Mouse (Mus musculus): ENCODE data around the gene Izumo1. TPM values are rescaled to one million over a fixed set of nuclear protein-coding genes. Genes with fewer than 3 reads are reported as not detected.

Gene Izumo1
- polyA plus RNA-seq (2015; fragmentation: Nextera tagmentation; extraction: Ambion mirVana), result 0.08 and 0.09 TPM in 2 replicates

GRCm38 (mm10) chr7:45621443-45621842 lies at the start of gene Izumo1:
Izumo1 (plus strand) TSS chr7:45621811.
- 30% methylated on average over 9 of the region's 9 CpGs for WGBS

GRCm38 (mm10) chr7:45571966-45572365 lies 49.6 kb upstream of the Izumo1 start:
- Histone ChIP-seq H3K27me3 (no peaks in the 10 kb centered on the region), H3K4me3 (no peak overlapping the region), H3K4me2 (peak overlapping the region; percentile 72; the same call in 1 of the 2 replicates), H3K27ac (replicated peaks) (no peak overlapping the region), H3K9me3 (no peaks in the 10 kb centered on the region), H3K36me3 (no peaks in the 10 kb centered on the region), H3K4me1 (replicated peaks) (peaks cover 32% of the 10 kb centered on the region), H3K9ac (no peak overlapping the region)
- 56% methylated on average over 1 of the region's 1 CpGs for WGBS
- ATAC-seq (ENCODE audit: low FRiP score, low read depth), result no peak

More at GRCm38 (mm10) chr7:45621443-45621842, at the start of gene Izumo1:
- no peak within 1 kb of the TSS for H3K4me3 ChIP-seq
- no peak within 1 kb of the TSS for H3K27ac ChIP-seq (replicated peaks)
- H3K9ac ChIP-seq, result no peak within 1 kb of the TSS
- no peak for ATAC-seq (ENCODE audit: low FRiP score, low read depth)
- H3K9me3 ChIP-seq, result no peaks in the 10 kb centered on the region
- H3K27me3 ChIP-seq, result peaks cover 30% of the 10 kb centered on the region
- no peaks in the 10 kb centered on the region for H3K36me3 ChIP-seq
- H3K4me2 ChIP-seq, result peak within 1 kb of the TSS; percentile 13; the same call in 1 of the 2 replicates
- H3K4me1 ChIP-seq (replicated peaks), result peaks cover 7% of the 10 kb centered on the region

GRCm38 (mm10) chr7:45573954-45574353 lies 47.7 kb upstream of the Izumo1 start:
- Histone ChIP-seq H3K36me3 (no peaks in the 10 kb centered on the region), H3K4me3 (no peak overlapping the region), H3K9me3 (no peaks in the 10 kb centered on the region), H3K4me1 (replicated peaks) (peaks cover 16% of the 10 kb centered on the region), H3K27ac (replicated peaks) (no peak overlapping the region), H3K4me2 (no peak overlapping the region), H3K9ac (no peak overlapping the region), H3K27me3 (no peaks in the 10 kb centered on the region)
- ATAC-seq (ENCODE audit: low FRiP score, low read depth), result no peak
- WGBS, result 85% methylated on average over 8 of the region's 8 CpGs

GRCm38 (mm10) chr7:45574472-45575379 lies 46.9 kb upstream of the Izumo1 start:
- Histone ChIP-seq H3K9me3 (no peaks in the 10 kb centered on the region), H3K27ac (replicated peaks) (no peak overlapping the region)
- 86% methylated on average over 15 of the region's 15 CpGs for WGBS

GRCm38 (mm10) chr7:45585923-45586322 lies 35.7 kb upstream of the Izumo1 start:
- H3K27me3 ChIP-seq, result no peaks in the 10 kb centered on the region
- H3K4me1 ChIP-seq (replicated peaks), result peaks cover 9% of the 10 kb centered on the region
- H3K9me3 ChIP-seq, result no peaks in the 10 kb centered on the region
- H3K4me3 ChIP-seq, result no peak overlapping the region
- H3K27ac ChIP-seq (replicated peaks), result no peak overlapping the region
- ATAC-seq (ENCODE audit: low FRiP score, low read depth), result no peak
- no peak overlapping the region for H3K9ac ChIP-seq
- WGBS, result 92% methylated on average over 6 of the region's 6 CpGs
- no peak overlapping the region for H3K4me2 ChIP-seq
- peaks cover 16% of the 10 kb centered on the region; the same call in 1 of the 2 replicates for H3K36me3 ChIP-seq

More at GRCm38 (mm10) chr7:45574472-45575379, 46.9 kb upstream of the Izumo1 start:
- no peaks in the 10 kb centered on the region for H3K27me3 ChIP-seq
- H3K9ac ChIP-seq, result no peak overlapping the region
- ATAC-seq (ENCODE audit: low FRiP score, low read depth), result no peak
- no peak overlapping the region for H3K4me2 ChIP-seq
- no peak overlapping the region for H3K4me3 ChIP-seq
- no peaks in the 10 kb centered on the region for H3K36me3 ChIP-seq
- peaks cover 15% of the 10 kb centered on the region for H3K4me1 ChIP-seq (replicated peaks)

- no peaks in the 10 kb centered on the region for H3K9me3 ChIP-seq
- peaks cover 11% of the 10 kb centered on the region; the same call in 1 of the 2 replicates for H3K36me3 ChIP-seq
- peaks cover 9% of the 10 kb centered on the region for H3K4me1 ChIP-seq (replicated peaks)
- H3K4me2 ChIP-seq, result 0 out of 2 replicates have a peak overlapping the region, but pooled peaks have one; percentile 65
- no peaks in the 10 kb centered on the region for H3K27me3 ChIP-seq
- ATAC-seq (ENCODE audit: low FRiP score, low read depth), result no peak
- H3K27ac ChIP-seq (replicated peaks), result no peak overlapping the region
- no peak overlapping the region for H3K4me3 ChIP-seq
- 94% methylated on average over 23 of the region's 23 CpGs for WGBS
- no peak overlapping the region for H3K9ac ChIP-seq
These were observed 33.7 kb upstream of the Izumo1 start for GRCm38 (mm10) chr7:45587631-45588592.

GRCm38 (mm10) chr7:45589173-45589572 lies 32.4 kb upstream of the Izumo1 start:
- Histone ChIP-seq H3K27ac (replicated peaks) (peak overlapping the region; percentile 82), H3K4me2 (peak overlapping the region; percentile 65), H3K27me3 (no peaks in the 10 kb centered on the region), H3K9me3 (no peaks in the 10 kb centered on the region), H3K36me3 (0 out of 2 replicates have a peak, but pooled peaks cover 9% of the 10 kb centered on the region), H3K4me3 (peak overlapping the region; percentile 43), H3K4me1 (replicated peaks) (peaks cover 9% of the 10 kb centered on the region), H3K9ac (peak overlapping the region; percentile 46)
- peak; percentile 99 for ATAC-seq (ENCODE audit: low FRiP score, low read depth)
- WGBS, result 6% methylated on average over 19 of the region's 19 CpGs

GRCm38 (mm10) chr7:45589898-45590297 lies 31.7 kb upstream of the Izumo1 start:
- no peak overlapping the region for H3K4me3 ChIP-seq
- no peak overlapping the region; the same call in 1 of the 2 replicates for H3K4me2 ChIP-seq
- H3K36me3 ChIP-seq, result 0 out of 2 replicates have a peak, but pooled peaks cover 4% of the 10 kb centered on the region
- WGBS, result 98% methylated on average over 5 of the region's 5 CpGs
- H3K9me3 ChIP-seq, result no peaks in the 10 kb centered on the region
- no peak overlapping the region for H3K9ac ChIP-seq
- H3K27ac ChIP-seq (replicated peaks), result peak overlapping the region; percentile 82
- H3K27me3 ChIP-seq, result no peaks in the 10 kb centered on the region
- ATAC-seq (ENCODE audit: low FRiP score, low read depth), result no peak
- H3K4me1 ChIP-seq (replicated peaks), result peaks cover 9% of the 10 kb centered on the region

- H3K27me3 ChIP-seq, result no peaks in the 10 kb centered on the region
- no peak for ATAC-seq (ENCODE audit: low FRiP score, low read depth)
- H3K27ac ChIP-seq (replicated peaks), result no peak overlapping the region
- no peaks in the 10 kb centered on the region for H3K9me3 ChIP-seq
- WGBS, result 63% methylated on average over 3 of the region's 3 CpGs
- H3K4me2 ChIP-seq, result no peak overlapping the region
- no peak overlapping the region for H3K9ac ChIP-seq
- no peaks in the 10 kb centered on the region for H3K36me3 ChIP-seq
- peaks cover 9% of the 10 kb centered on the region for H3K4me1 ChIP-seq (replicated peaks)
- no peak overlapping the region for H3K4me3 ChIP-seq
These were observed 30.7 kb upstream of the Izumo1 start for GRCm38 (mm10) chr7:45590874-45591273.

GRCm38 (mm10) chr7:45591880-45592279 lies 29.7 kb upstream of the Izumo1 start:
- Histone ChIP-seq H3K4me3 (no peak overlapping the region), H3K27me3 (no peaks in the 10 kb centered on the region), H3K9ac (no peak overlapping the region), H3K36me3 (no peaks in the 10 kb centered on the region), H3K9me3 (no peaks in the 10 kb centered on the region), H3K4me1 (replicated peaks) (peaks cover 9% of the 10 kb centered on the region), H3K27ac (replicated peaks) (no peak overlapping the region), H3K4me2 (no peak overlapping the region)
- ATAC-seq (ENCODE audit: low FRiP score, low read depth), result no peak
- 76% methylated on average over 7 of the region's 7 CpGs for WGBS

GRCm38 (mm10) chr7:45593118-45593815 lies 28.3 kb upstream of the Izumo1 start:
- no peaks in the 10 kb centered on the region for H3K27me3 ChIP-seq
- H3K4me2 ChIP-seq, result no peak overlapping the region
- WGBS, result 24% methylated on average over 10 of the region's 10 CpGs
- no peak overlapping the region for H3K4me3 ChIP-seq
- no peaks in the 10 kb centered on the region for H3K36me3 ChIP-seq
- H3K9ac ChIP-seq, result no peak overlapping the region
- no peak for ATAC-seq (ENCODE audit: low FRiP score, low read depth)
- H3K4me1 ChIP-seq (replicated peaks), result peaks cover 9% of the 10 kb centered on the region
- H3K27ac ChIP-seq (replicated peaks), result no peak overlapping the region
- no peaks in the 10 kb centered on the region for H3K9me3 ChIP-seq
